Mouse (Mus musculus): ENCODE data around the gene Gm4922. TPM values are rescaled to one million over a fixed set of nuclear protein-coding genes. Genes with fewer than 3 reads are reported as not detected.

Gene Gm4922
- polyA plus RNA-seq, 1 experiment from 2014 or later, result 0.12 TPM

DNA sequence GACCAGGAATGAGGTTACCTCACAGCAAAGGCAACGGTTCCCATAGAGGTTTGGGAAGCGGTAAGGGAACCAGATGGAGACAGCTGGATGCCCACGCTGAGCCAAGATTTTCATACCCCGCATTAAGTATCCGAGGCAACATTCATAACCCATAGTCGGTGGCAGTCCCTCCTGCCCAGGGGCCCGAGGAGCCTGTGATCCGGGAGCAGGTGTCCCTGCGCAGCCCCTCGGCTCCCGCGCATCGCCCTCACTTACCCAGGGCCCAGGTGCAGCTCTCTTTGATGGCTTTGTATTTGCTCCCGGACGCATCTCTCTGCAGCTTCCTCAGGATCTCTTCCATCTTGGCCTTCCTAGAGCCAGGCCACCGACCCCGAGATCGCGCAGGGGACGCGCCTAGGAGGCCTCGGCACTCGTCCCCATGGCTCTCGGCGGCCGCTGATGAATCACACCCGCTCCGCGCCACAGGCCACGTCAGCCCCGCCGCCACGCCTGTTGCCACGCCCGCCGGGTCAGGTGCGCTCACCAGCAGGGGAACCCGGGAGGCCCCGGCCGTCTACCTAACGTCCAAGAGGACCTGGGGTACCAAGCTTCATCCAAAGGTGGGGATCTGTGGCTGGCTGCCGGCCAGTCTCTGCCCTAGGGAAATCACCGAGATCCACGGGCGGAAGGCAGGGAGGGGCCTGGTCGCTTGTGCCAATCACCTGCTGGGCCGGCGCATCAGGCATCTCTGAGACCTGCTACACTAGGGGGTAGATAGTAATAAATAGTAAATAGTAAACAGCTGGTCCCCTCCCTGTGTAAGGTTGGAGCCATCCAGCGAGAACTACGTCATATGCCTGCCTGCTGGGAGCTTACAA lies 43.1 kb downstream of the Gm4922 start, which contains the start of gene Arfgef3:
Arfgef3 (minus strand) TSS at position 664 of the 857 bp plus-strand sequence.
- DNase-seq (ENCODE audit: low spot score) (peak; percentile 82), ATAC-seq (replicated peaks; ENCODE audit: low FRiP score, low TSS enrichment, low read depth) (peak; percentile 90)
- Histone ChIP-seq H3K27me3 (replicated peaks; ENCODE audit: control insufficient read depth, insufficient read depth, low read length) (0 out of 2 replicates have a peak, but pooled peaks cover 6% of the 10 kb centered on the region), H3K27ac (ENCODE audit: low read depth) (no peak within 1 kb of the TSS), H3K9ac (ENCODE audit: low read length) (peak within 1 kb of the TSS; percentile 43), H3K4me3 (ENCODE audit: low read depth, low read length) (peak within 1 kb of the TSS; percentile 50), H3K9me3 (ENCODE audit: control insufficient read depth, low read length) (no peaks in the 10 kb centered on the region), H3K4me1 (replicated peaks; ENCODE audit: control insufficient read depth, insufficient read depth, low read length) (no peaks in the 10 kb centered on the region), H3K4me2 (ENCODE audit: low read length) (peak within 1 kb of the TSS; percentile 75), H3K36me3 (ENCODE audit: control insufficient read depth, insufficient read depth, low read length) (no peaks in the 10 kb centered on the region)
- WGBS, result 2% methylated on average over 50 of the region's 50 CpGs

DNA sequence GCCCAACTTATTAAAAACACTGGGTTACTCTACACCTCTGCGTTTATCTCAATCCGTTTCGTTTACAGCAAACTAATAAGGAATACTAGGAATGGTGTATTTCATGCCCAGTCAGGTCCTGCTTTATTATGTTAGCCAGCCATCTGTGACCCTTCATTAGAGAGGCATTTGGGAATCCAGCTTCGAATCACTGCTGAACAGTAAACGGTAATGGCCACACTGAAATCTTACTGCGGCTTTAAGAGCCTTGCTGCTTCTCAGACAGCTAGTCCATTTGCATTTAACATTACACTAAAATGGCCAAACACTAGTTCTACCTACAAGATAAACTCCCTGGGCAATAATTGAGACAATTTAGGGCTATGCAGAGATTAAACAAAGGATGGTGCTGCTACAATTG lies 44.5 kb downstream of the Gm4922 start:
- DNase-seq (ENCODE audit: low spot score), result no peak
- no peaks in the 10 kb centered on the region for H3K9me3 ChIP-seq (ENCODE audit: control insufficient read depth, low read length)
- H3K36me3 ChIP-seq (ENCODE audit: control insufficient read depth, insufficient read depth, low read length), result no peaks in the 10 kb centered on the region
- H3K4me2 ChIP-seq (ENCODE audit: low read length), result no peak overlapping the region
- no peak for ATAC-seq (replicated peaks; ENCODE audit: low FRiP score, low TSS enrichment, low read depth)
- 68% methylated on average over 6 of the region's 6 CpGs for WGBS
- no peak overlapping the region for H3K9ac ChIP-seq (ENCODE audit: low read length)
- H3K4me3 ChIP-seq (ENCODE audit: low read depth, low read length), result no peak overlapping the region
- H3K27ac ChIP-seq (ENCODE audit: low read depth), result no peak overlapping the region
- 0 out of 2 replicates have a peak, but pooled peaks cover 6% of the 10 kb centered on the region for H3K27me3 ChIP-seq (replicated peaks; ENCODE audit: control insufficient read depth, insufficient read depth, low read length)
- no peaks in the 10 kb centered on the region for H3K4me1 ChIP-seq (replicated peaks; ENCODE audit: control insufficient read depth, insufficient read depth, low read length)

DNA sequence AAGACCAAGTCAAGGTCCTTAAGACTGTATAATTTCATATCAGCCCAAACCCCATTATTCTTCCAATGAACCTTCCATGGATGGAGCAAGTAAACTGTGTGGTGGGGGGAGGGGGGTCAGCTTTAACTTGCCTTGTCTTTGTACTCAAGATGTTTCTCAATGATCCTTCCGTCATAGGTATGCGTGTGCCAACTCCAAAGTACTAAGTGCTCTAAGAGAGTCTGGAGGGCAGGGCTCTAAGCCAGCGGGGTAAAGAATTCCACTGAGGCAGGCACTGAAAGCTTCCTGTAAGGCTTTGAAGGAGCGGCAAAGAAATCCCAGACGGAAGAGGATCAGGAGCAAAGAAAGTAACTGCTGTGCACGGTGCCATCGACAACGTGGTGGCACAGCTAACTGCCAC lies 45.6 kb downstream of the Gm4922 start:
- 89% methylated on average over 8 of the region's 8 CpGs for WGBS
- Histone ChIP-seq H3K27me3 (replicated peaks; ENCODE audit: control insufficient read depth, insufficient read depth, low read length) (0 out of 2 replicates have a peak, but pooled peaks cover 6% of the 10 kb centered on the region), H3K4me1 (replicated peaks; ENCODE audit: control insufficient read depth, insufficient read depth, low read length) (no peaks in the 10 kb centered on the region), H3K4me2 (ENCODE audit: low read length) (no peak overlapping the region), H3K9me3 (ENCODE audit: control insufficient read depth, low read length) (no peaks in the 10 kb centered on the region), H3K9ac (ENCODE audit: low read length) (no peak overlapping the region), H3K4me3 (ENCODE audit: low read depth, low read length) (no peak overlapping the region), H3K36me3 (ENCODE audit: control insufficient read depth, insufficient read depth, low read length) (no peaks in the 10 kb centered on the region), H3K27ac (ENCODE audit: low read depth) (no peak overlapping the region)
- ATAC-seq (replicated peaks; ENCODE audit: low FRiP score, low TSS enrichment, low read depth) (no peak), DNase-seq (ENCODE audit: low spot score) (no peak)

Other genes starting within 250 kb of the Gm4922 start
- gene Hebp2, start 240.7 kb downstream of the Gm4922 start, polyA plus RNA-seq (2014; fragmentation: Nextera tagmentation; extraction: Ambion mirVana), result 12.3 and 17.9 TPM in 2 replicates
- 3.0 and 3.2 TPM in 2 replicates for gene Arfgef3, start 42.8 kb downstream of the Gm4922 start, polyA plus RNA-seq (2014; fragmentation: Nextera tagmentation; extraction: Ambion mirVana)
- 18.1 and 21.4 TPM in 2 replicates for gene Perp, start 58.2 kb upstream of the Gm4922 start, polyA plus RNA-seq (2014; fragmentation: Nextera tagmentation; extraction: Ambion mirVana)
- gene Tnfaip3, start 228.9 kb upstream of the Gm4922 start, polyA plus RNA-seq (2014; fragmentation: Nextera tagmentation; extraction: Ambion mirVana), result 2.8 TPM in 2 replicates